Mouse (Mus musculus) ES-CJ7 (cell line): ENCODE results near the gene Cacna1c.

Source experiments
- DNase-seq: peaks from one replicate; pipeline ENCODE4 v3.0.0; 2011; ENCODE audit warnings: low read depth, low spot score

Cacna1c gene

DNA sequence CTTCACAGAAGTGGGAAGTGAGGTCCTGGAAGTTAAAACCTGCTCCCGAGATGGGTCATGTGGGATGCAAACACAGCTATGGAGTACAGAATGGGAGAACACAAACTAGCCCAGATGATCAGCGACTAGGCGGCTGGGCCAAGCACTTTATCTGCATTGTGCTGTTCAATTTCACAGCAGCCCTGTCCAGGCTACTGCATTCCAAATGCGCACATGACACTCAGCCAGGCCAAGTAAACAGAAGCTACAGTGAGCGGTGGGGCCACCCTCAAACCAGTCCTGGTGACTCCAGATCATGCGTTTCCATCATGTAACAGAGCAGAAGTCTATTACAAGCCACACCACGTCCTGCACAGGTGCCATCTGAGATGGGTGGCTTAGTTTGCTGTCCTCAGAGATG lies 376.6 kb downstream of the Cacna1c start:
- DNase-seq = no peak

- DNase-seq = no peak
These were observed 378.2 kb downstream of the Cacna1c start for GRCm38 (mm10) chr6:118817928-118818503.

DNA sequence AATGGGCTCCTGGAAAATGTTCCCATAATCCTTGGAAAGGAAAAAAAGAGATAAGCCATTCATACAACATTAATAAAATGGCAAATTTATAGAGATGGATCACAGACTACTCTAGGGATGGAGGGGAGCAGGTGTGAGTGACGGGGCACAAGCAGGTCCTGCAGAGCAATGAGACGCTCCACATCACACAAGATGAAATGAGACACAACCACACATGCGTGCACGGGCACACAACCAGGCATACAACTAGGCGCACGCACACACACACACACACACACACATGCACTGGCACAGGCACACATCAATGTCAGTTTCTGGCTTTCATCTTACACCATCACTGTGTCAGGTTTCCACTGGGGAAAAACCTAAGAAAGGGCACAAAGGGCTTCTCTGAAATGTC lies 380.0 kb downstream of the Cacna1c start:
- no peak for DNase-seq

DNA sequence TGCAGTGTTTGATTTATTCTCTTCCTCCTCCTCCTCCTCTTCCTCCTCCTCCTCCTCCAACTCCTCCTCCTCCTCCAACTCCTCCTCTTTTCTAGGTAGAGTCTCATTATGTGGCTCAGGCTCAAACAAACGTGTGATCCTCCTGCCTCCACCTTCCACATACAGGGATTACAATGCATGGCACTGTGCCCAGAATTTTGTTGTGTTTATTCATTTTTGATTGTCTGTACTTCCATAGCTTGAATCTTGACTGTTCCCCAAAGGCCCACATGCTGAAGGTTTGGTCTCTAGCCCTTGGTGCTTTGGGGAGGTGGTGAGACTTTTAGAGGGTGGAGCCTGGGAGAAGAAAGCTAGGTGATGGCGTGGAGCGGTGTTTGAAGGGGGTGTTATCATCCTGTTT lies 383.7 kb downstream of the Cacna1c start:
- DNase-seq = no peak

DNA sequence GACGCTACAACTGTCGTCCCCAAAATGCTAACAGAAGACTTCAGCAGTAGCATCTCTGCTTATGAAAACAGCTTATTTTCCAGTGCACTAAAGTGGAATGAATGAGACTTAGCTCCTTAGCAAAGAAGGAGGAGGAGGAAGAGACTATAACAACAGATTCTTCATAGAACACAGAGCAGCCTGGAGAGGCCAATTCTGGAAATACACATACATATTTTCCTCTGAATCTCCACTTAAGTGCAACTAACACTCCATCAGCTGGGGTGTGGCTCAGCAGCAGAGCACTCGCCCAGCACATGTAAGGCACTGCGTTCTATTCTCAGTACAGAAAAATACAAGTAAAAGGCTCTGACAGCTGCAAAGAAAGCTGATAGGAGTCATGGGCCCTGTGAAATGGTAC lies 384.2 kb downstream of the Cacna1c start:
- DNase-seq = no peak

DNA sequence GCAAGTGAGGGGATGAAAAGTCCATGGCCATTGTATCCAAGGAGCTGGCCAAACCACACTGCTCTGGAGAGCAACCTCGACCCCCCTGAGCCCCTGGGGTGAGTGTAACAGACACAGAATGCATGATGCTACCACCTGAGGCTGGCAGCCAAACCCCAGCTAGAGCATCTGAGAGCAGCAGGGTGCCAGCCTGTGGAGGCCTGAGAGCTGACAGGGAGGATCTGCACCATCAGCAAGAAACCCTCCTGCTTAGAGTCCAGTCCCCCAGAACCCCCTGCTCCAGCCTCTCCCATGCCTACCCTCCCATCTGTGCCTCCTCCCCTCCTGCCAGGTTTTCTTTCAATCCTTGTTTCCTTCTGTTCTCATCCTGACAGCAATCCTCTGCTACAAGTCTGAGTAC lies 385.4 kb downstream of the Cacna1c start:
- DNase-seq = no peak

DNA sequence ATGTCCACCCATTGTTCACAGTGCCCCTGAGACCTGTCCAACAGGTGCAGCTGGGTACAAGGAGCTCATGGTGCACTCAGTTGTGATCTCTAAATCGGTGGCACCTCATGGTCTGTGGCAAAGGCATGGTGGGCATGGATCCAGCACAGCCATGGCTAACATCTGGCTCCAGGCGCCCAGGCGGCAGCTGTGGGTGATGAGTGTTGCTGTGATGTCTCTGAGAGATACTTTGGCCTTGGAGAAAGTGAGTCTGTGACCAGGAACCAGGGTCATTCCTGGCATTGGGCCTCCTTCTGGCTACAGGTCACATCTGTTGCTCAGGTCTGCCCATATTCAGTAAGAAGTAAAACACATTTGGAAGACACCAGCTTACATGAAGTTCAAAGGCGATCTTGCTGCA lies 391.1 kb downstream of the Cacna1c start:
- no peak for DNase-seq

DNA sequence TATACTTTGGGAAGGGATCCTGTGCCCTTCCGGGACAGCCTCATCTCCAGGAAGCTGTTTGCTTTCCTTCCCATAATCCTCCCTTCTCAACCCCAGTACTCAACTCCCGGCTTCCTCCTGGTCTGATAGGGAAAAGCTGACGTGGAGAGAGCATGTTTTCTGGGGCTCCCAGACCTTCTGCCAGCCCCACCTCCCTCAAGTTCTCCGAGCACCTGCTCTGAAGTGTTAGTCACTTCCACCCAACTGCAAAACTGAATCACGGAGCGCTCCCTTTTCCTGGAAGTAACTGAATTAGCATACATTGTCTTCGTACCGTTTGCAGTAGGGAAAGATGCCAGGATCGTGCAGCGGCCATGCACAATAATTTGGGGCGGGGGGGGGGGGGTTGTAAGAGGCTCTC lies 393.9 kb downstream of the Cacna1c start:
- peak; percentile 9 for DNase-seq

- DNase-seq = no peak
These were observed 399.8 kb downstream of the Cacna1c start for GRCm38 (mm10) chr6:118796393-118796792.

- DNase-seq = peak; percentile 48
These were observed 400.5 kb downstream of the Cacna1c start for GRCm38 (mm10) chr6:118795716-118796115.

- no peak for DNase-seq
These were observed 404.3 kb downstream of the Cacna1c start for GRCm38 (mm10) chr6:118791921-118792368.

DNA sequence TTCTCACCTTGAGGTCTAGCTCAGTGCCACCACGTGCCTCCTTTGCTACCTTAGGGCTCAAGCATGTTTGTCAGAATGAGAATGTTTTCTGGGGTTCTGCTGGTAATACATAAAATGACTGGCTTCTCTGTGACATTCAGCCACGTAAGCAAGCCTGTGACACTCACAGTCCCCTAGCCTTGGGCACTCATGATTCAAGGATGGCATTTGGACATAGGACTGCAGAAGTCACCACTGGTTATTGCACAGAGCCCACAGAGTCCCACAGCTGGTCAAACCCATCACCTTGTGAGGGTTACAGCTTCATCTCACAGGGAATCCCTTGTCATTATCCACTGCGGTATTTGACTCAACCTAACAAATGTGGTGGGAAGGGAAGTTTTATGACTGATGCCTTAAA lies 408.3 kb downstream of the Cacna1c start:
- DNase-seq = no peak

DNA sequence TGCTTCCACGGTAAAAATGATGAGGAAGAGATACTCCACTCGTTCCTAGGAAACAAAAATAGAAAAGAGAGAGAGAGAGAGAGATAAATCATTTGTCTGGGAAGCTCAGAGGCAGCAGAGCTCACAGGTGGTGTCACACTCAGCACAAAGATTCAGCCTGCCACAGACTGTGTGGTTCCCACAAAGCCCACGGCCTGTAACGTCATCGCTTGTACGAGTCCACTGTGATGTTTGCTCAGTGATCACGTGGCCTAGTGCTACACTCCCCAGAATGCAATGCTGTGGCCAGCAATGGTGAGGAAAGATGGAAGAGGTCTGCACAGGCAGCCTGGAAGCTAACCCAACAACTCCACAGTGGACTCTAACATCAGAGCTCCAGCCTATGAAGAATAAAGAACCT lies 415.9 kb downstream of the Cacna1c start:
- DNase-seq = no peak

GRCm38 (mm10) chr6:118779201-118779600 lies 417.0 kb downstream of the Cacna1c start:
- no peak for DNase-seq

DNA sequence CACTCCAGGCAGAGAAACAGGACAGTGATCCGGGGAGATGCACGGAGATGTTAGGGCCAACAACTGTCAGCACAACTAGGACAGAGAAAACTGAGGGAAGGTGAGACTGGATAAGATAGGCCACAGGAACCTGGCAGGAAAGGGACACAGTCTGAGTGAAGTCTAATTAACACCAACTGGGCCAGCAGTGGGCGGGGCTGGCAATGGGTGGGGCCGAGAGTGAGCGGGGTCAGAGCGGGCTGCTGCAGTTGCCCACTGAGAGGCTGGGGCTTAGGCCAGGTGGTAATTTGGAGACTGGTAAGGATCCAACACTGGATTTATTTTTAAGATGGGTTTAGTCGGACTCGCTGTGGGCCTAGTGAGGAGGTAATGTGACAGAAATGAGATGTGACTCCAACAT lies 418.8 kb downstream of the Cacna1c start:
- peak; percentile 14 for DNase-seq

DNA sequence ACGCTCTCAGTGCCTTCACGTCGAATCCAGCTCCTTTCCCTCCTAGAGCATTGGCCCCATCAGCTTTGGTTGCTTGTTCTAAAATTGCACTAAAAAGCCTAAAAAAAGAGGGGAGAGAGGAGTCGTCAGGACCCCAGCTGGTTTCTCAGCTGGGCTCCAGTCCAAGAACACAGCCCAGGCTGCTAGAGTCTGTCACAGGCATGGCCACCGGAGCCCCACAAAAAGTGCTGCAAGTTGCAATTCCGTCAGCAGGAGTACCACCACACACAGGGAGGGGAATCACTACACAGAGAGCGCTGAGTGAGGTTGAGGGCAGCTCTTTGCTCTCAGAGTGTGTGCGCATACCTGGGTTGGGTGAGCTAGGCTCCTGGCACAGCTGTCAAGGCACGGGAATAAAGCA lies 419.8 kb downstream of the Cacna1c start:
- DNase-seq = no peak

DNA sequence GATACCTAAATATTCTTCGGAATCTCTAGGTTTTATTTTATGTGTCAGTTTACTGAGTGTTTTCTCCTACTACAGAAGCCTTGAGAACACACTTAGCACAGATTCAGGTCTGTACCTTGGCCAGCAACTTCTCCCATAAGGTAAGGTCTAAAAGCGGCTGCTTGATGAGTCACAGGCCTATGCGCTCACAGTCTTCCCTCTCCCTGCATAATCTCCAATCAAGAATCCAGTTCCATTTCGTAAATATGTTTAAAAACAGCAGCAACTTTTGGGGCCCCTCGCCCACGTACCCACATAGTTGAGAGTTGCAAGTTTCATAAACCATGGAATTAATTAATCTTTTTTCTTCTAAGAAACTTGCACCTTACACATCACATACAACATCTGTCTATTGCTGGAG lies 423.6 kb downstream of the Cacna1c start:
- DNase-seq = no peak

DNA sequence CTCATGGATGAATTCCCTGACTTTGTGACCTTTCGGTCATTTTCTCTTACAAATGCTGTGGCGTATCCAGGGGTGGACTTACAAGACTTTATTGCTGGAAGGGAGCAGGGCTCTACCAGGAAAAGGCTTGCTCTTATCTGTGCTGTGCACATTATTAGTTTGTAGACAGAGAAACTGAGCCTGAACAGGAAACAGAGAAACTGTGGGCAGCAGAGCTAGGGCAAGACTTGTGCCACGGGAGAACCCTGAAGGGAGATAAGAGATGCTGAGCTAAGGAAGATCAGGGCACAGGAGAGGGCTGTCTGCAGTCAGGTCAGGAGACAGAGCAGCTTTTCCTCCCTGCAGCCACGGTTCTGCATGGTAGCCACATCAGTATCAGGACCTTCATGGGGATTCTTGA lies 425.1 kb downstream of the Cacna1c start:
- DNase-seq = no peak

- peak; percentile 70 for DNase-seq
These were observed 425.8 kb downstream of the Cacna1c start for GRCm38 (mm10) chr6:118770396-118770795.

- DNase-seq = peak; percentile 80
These were observed 426.4 kb downstream of the Cacna1c start for GRCm38 (mm10) chr6:118769792-118770191.

DNA sequence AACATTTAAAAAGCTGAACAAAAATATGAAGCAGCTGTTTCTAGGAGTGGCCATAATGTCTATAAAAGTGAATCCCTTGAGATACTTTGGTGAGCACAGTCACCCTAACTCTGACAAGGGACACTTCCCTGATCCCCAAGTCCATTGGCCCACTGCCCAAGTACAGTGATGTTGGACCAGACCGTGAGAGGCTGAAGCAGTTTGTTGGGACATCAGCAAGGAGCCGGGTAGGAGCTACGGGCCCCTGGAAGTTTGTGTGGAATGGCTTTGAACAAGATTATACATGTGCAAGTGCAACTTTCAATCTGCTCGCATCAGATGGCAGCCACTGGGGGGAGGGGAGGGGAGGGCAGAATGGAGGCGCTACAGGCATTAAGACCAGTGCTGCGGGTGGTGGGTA lies 428.5 kb downstream of the Cacna1c start:
- DNase-seq = no peak

- DNase-seq = no peak
These were observed 431.0 kb downstream of the Cacna1c start for GRCm38 (mm10) chr6:118765261-118765660.

- DNase-seq = no peak
These were observed 437.2 kb downstream of the Cacna1c start for GRCm38 (mm10) chr6:118759015-118759414.

GRCm38 (mm10) chr6:118758290-118758907 lies 437.8 kb downstream of the Cacna1c start:
- DNase-seq = no peak
